Mouse (Mus musculus) C2C12 (cell line): ENCODE data around the gene Ubxn11.

Experiments
- CEBPB ChIP-seq: IDR thresholded peaks from one replicate; pipeline ENCODE4 v1.6.1; 2011; ENCODE audit warnings: low read depth, mild to moderate bottlenecking, control low read depth, moderate library complexity
- CTCF ChIP-seq: IDR thresholded peaks from one replicate; pipeline ENCODE4 v1.5.1; 2011; ENCODE audit not compliant: control insufficient read depth, insufficient read depth, insufficient read length
- FOSL1 ChIP-seq: IDR thresholded peaks from one replicate; pipeline ENCODE4 v1.8.0; 2011; ENCODE audit warnings: mild to moderate bottlenecking, low read length; ENCODE audit not compliant: poor library complexity, insufficient read depth, severe bottlenecking
- MAX ChIP-seq: IDR thresholded peaks from one replicate; pipeline ENCODE4 v1.6.1; 2011; ENCODE audit warnings: mild to moderate bottlenecking, control low read depth
- MYOD1 ChIP-seq: IDR thresholded peaks from one replicate; pipeline ENCODE4 v1.6.1; 2011; ENCODE audit warnings: low read depth; ENCODE audit not compliant: control insufficient read depth, insufficient read length

- TF ChIP-seq CTCF (no peak), MYOD1 (no peak), MAX (no peak), FOSL1 (no peak), CEBPB (no peak)
Observed at GRCm38 (mm10) chr4:134114038-134114437, 11.7 kb downstream of the Ubxn11 start.
